Mouse (Mus musculus) hindbrain, postnatal 0 days (tissue): Measurements from ENCODE around the gene Plaa. TPM values are rescaled to one million over a fixed set of nuclear protein-coding genes. Genes with fewer than 3 reads are reported as not detected.
"Not testable (repeated sequence)": the region's sequence is repeated elsewhere in the genome, so short reads cannot be mapped to it uniquely, and the experiment has no call there.

Source experiments
- ATAC-seq: fragments of 200-750 bp; cut with Nextera tagmentation; 2 replicates; pipeline ENCODE4 v1.8.0; 2017; ENCODE audit warnings: mild to moderate bottlenecking, moderate TSS enrichment, moderate library complexity
- DNase-seq: peaks from one replicate; pipeline ENCODE4 v3.0.0-alpha.2; 2015; ENCODE audit warnings: low spot score
- H3K27ac ChIP-seq: fragments of 300-500 bp; sonication (generic); 2 replicates; pipeline ENCODE4 v1.5.1; 2014; ENCODE audit warnings: mild to moderate bottlenecking
- H3K27me3 ChIP-seq: fragments of 300-500 bp; sonication (generic); 2 replicates; pipeline ENCODE4 v1.6.1; 2014; ENCODE audit warnings: low read length, mixed read lengths; ENCODE audit not compliant: insufficient read depth
- H3K36me3 ChIP-seq: fragments of 300-500 bp; sonication (generic); 2 replicates; pipeline ENCODE4 v1.6.1; 2014; ENCODE audit warnings: low read length, mixed read lengths; ENCODE audit not compliant: insufficient read depth
- H3K4me1 ChIP-seq: fragments of 300-500 bp; sonication (generic); 2 replicates; pipeline ENCODE4 v1.6.1; 2014; ENCODE audit warnings: antibody characterized with exemption, low read length, mixed read lengths; ENCODE audit not compliant: insufficient read depth
- H3K4me2 ChIP-seq: fragments of 300-500 bp; sonication (generic); 2 replicates; pipeline ENCODE4 v1.6.1; 2014; ENCODE audit warnings: low read depth, mild to moderate bottlenecking, low read length, moderate library complexity, mixed read lengths
- H3K4me3 ChIP-seq: fragments of 300-500 bp; sonication (generic); 2 replicates; pipeline ENCODE4 v1.5.1; 2014; ENCODE audit warnings: low read length
- H3K9ac ChIP-seq: fragments of 300-500 bp; sonication (generic); replicated peaks from 2 replicates; pipeline ENCODE4 v1.6.1; 2014; ENCODE audit warnings: mild to moderate bottlenecking, low read length, moderate library complexity, mixed read lengths
- H3K9me3 ChIP-seq: fragments of 300-500 bp; sonication (generic); 2 replicates; pipeline ENCODE4 v1.6.1; 2016; ENCODE audit warnings: low read length, mixed read lengths
- CTCF ChIP-seq: IDR thresholded peaks from 2 replicates; pipeline ENCODE4 v1.5.1; 2016; ENCODE audit warnings: antibody characterized with exemption, control low read depth, low read depth
- WGBS: fragments of 180-500 bp; shearing (Covaris S2); extraction: QIAGEN DNeasy Blood & Tissue Kit; methylation state at CpG from one replicate; pipeline ENCODE4 v1.1.7; 2014; 5-methylcytosine and 5-hydroxymethylcytosine counted together
- polyA plus RNA-seq: library from polyadenylated mRNA; unstranded; fragments of >200 nt; fragmentation: Nextera tagmentation; extraction: Ambion mirVana; gene quantifications from 2 replicates; pipeline ENCODE4 v1.2.1, GENCODE M21; 2015
- total RNA-seq: library from RNA; depleted of rRNA; stranded (reverse); fragments of >200 nt; gene quantifications from 2 replicates; pipeline ENCODE4 v1.2.3, GENCODE M21; 2014; rRNA removed

Plaa gene
- 57.7 and 64.7 TPM in 2 replicates for total RNA-seq
- polyA plus RNA-seq: 64.7 and 70.0 TPM in 2 replicates

DNA sequence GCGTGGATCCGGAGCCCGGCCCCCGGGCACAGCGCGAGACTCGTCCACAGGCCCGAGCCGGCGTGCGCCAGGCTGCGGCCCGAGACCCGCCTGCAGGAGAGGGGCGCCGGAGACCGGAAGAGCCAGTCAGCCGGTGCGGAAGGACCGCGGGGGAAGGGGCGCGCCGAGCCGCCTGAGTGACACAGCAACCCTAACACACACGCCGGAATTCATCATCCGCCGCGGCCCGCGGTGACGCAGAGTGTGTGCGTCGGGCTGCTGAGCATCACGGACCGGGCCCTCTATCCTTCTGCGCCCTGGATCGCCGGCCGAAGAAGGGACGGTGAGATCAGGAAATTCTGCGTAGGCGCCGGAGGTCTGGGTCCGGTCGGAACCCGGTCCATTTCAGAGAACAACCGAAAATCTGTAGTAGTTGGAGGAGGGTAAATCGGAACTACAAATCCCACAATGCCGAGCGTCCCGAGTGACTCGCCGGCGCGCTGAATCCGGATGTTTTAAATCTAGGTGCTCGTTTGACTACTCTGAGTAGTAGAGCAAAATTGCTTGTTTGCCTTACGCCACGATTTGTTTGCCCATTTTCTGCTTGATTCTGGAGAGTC lies at the start of gene Plaa:
Gene Plaa, minus strand, starts transcription at position 214 of the 599 bp plus-strand sequence.
- Histone ChIP-seq H3K36me3 (no peaks in the 10 kb centered on the region), H3K27ac (peak within 1 kb of the TSS; percentile 94), H3K4me2 (peak within 1 kb of the TSS; percentile 85), H3K4me1 (peaks cover 5% of the 10 kb centered on the region; the same call in 1 of the 2 replicates), H3K27me3 (no peaks in the 10 kb centered on the region), H3K4me3 (peak within 1 kb of the TSS; percentile 99), H3K9ac (peak within 1 kb of the TSS; percentile 95), H3K9me3 (no peaks in the 10 kb centered on the region)
- TF ChIP-seq CTCF: no peak
- DNase-seq: peak; percentile 97
- under 1% methylated on average over 59 of the region's 61 CpGs for WGBS
- ATAC-seq: peak; percentile 99

- not testable (repeated sequence) for ATAC-seq, DNase-seq, H3K27me3 ChIP-seq, H3K4me3 ChIP-seq, H3K9ac ChIP-seq, H3K9me3 ChIP-seq, H3K4me1 ChIP-seq, H3K36me3 ChIP-seq, H3K27ac ChIP-seq, H3K4me2 ChIP-seq
- 95% methylated on average over 5 of the region's 5 CpGs for WGBS
Measured at GRCm38 (mm10) chr4:94650426-94651175, 47.6 kb upstream of the Plaa start.

GRCm38 (mm10) chr4:94649920-94650319 lies 46.9 kb upstream of the Plaa start, which contains the start of gene Lrrc19:
Lrrc19 (minus strand) TSS chr4:94650144.
- WGBS: 94% methylated on average over 3 of the region's 3 CpGs
- Histone ChIP-seq H3K4me1 (no peaks in the 10 kb centered on the region), H3K4me2 (no peak within 1 kb of the TSS), H3K27ac (no peak within 1 kb of the TSS), H3K9ac (no peak within 1 kb of the TSS), H3K36me3 (no peaks in the 10 kb centered on the region), H3K4me3 (no peak within 1 kb of the TSS), H3K9me3 (no peaks in the 10 kb centered on the region), H3K27me3 (no peaks in the 10 kb centered on the region)
- TF ChIP-seq CTCF: no peak
- ATAC-seq: no peak
- no peak for DNase-seq

GRCm38 (mm10) chr4:94643141-94643540 lies 40.1 kb upstream of the Plaa start:
- Histone ChIP-seq H3K27ac (no peak overlapping the region), H3K36me3 (no peaks in the 10 kb centered on the region), H3K4me1 (no peaks in the 10 kb centered on the region), H3K27me3 (no peaks in the 10 kb centered on the region), H3K9me3 (no peaks in the 10 kb centered on the region), H3K9ac (no peak overlapping the region), H3K4me3 (no peak overlapping the region), H3K4me2 (no peak overlapping the region)
- TF ChIP-seq CTCF: no peak
- WGBS: 91% methylated on average over 2 of the region's 2 CpGs
- DNase-seq: no peak
- ATAC-seq: no peak

- no peak for TF ChIP-seq CTCF
- no peak overlapping the region for H3K4me2 ChIP-seq
- ATAC-seq (no peak), DNase-seq (no peak)
- H3K27me3 ChIP-seq: no peaks in the 10 kb centered on the region
- H3K36me3 ChIP-seq: no peaks in the 10 kb centered on the region
- H3K9me3 ChIP-seq: no peaks in the 10 kb centered on the region
- H3K4me3 ChIP-seq: no peak overlapping the region
- WGBS: 94% methylated on average over 2 of the region's 2 CpGs
- H3K4me1 ChIP-seq: no peaks in the 10 kb centered on the region
- no peak overlapping the region for H3K9ac ChIP-seq
- no peak overlapping the region for H3K27ac ChIP-seq
Measured at GRCm38 (mm10) chr4:94620077-94620476, 17.0 kb upstream of the Plaa start.

DNA sequence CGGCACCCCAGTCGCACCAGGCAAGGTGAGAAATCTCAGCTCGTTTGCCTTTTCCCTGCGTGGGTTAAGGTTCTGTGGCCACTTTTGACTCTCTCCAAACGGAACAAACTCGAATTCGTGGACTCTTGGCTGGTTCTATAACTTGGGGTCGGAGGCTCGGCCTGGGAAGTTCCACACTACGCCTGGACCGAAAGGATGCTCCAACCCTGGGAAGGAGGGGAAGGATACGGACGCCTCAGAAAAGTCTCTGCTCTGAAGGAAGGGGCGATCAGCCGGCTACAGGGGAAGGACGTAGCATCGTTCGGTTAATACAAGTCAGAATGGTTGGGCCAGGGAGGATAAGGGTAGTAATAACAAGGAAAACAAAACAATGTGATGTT lies 11.6 kb upstream of the Plaa start:
- no peak for TF ChIP-seq CTCF
- H3K36me3 ChIP-seq: no peaks in the 10 kb centered on the region
- no peaks in the 10 kb centered on the region; the same call in 1 of the 2 replicates for H3K4me1 ChIP-seq
- peak overlapping the region; percentile 77 for H3K4me3 ChIP-seq
- H3K27me3 ChIP-seq: no peaks in the 10 kb centered on the region
- H3K9me3 ChIP-seq: no peaks in the 10 kb centered on the region
- H3K27ac ChIP-seq: peak overlapping the region; percentile 77
- H3K4me2 ChIP-seq: peak overlapping the region; percentile 83
- ATAC-seq: peak; percentile 84
- WGBS: under 1% methylated on average over 18 of the region's 18 CpGs
- DNase-seq: no peak
- H3K9ac ChIP-seq: peak overlapping the region; percentile 70
